Mouse (Mus musculus) myocyte (in vitro differentiated cells): ENCODE measurements around the gene Frem2.

Experiments
- CEBPB ChIP-seq: IDR thresholded peaks from 2 replicates; pipeline ENCODE4 v1.6.1; 2011; ENCODE audit warnings: mild to moderate bottlenecking, moderate library complexity; ENCODE audit not compliant: poor library complexity, insufficient read depth, severe bottlenecking
- POLR2A ChIP-seq: IDR thresholded peaks from one replicate; pipeline ENCODE4 v1.6.1; 2011; ENCODE audit warnings: low read depth, mild to moderate bottlenecking, control low read depth, moderate library complexity; ENCODE audit not compliant: insufficient read length

- no peak for TF ChIP-seq POLR2A
- no peak for TF ChIP-seq CEBPB
These were observed 131.4 kb downstream of the Frem2 start for GRCm38 (mm10) chr3:53525737-53526136.
